Mouse (Mus musculus): ENCODE measurements around the gene Nsun7.
A peak's percentile ranks its signal among the peaks of the same experiment; 100 is the strongest.

Nsun7 gene

GRCm38 (mm10) chr5:66280742-66281141, 21.0 kb downstream of the Nsun7 start:
- DNase-seq, result no peak

GRCm38 (mm10) chr5:66294106-66294625, 34.5 kb downstream of the Nsun7 start:
- no peak for DNase-seq

GRCm38 (mm10) chr5:66294952-66295351, 35.3 kb downstream of the Nsun7 start:
- DNase-seq, result no peak

- no peak for DNase-seq
Observed at GRCm38 (mm10) chr5:66296116-66296515, 36.4 kb downstream of the Nsun7 start.

GRCm38 (mm10) chr5:66298856-66299255, 39.2 kb downstream of the Nsun7 start:
- no peak for DNase-seq

GRCm38 (mm10) chr5:66300576-66300975, 40.9 kb downstream of the Nsun7 start:
- DNase-seq, result no peak

GRCm38 (mm10) chr5:66302085-66302815, 42.6 kb downstream of the Nsun7 start:
- DNase-seq, result no peak

GRCm38 (mm10) chr5:66302873-66303272, 43.2 kb downstream of the Nsun7 start:
- no peak for DNase-seq

- DNase-seq, result no peak
Observed at GRCm38 (mm10) chr5:66304300-66305067, 44.8 kb downstream of the Nsun7 start.

GRCm38 (mm10) chr5:66305511-66305910, 45.8 kb downstream of the Nsun7 start:
- no peak for DNase-seq

- no peak for DNase-seq
Observed at GRCm38 (mm10) chr5:66310328-66310727, 50.6 kb downstream of the Nsun7 start.

- no peak for DNase-seq
Observed at GRCm38 (mm10) chr5:66310806-66311205, 51.1 kb downstream of the Nsun7 start.

GRCm38 (mm10) chr5:66315791-66316190, 56.1 kb downstream of the Nsun7 start:
- no peak for DNase-seq

- peak; percentile 81 for DNase-seq
Observed at GRCm38 (mm10) chr5:66319341-66319740, 59.6 kb downstream of the Nsun7 start.

GRCm38 (mm10) chr5:66319827-66320404, 60.2 kb downstream of the Nsun7 start:
- DNase-seq, result no peak

- DNase-seq, result no peak
Observed at GRCm38 (mm10) chr5:66323131-66323530, 63.4 kb downstream of the Nsun7 start.

- DNase-seq, result no peak
Observed at GRCm38 (mm10) chr5:66323603-66324002, 63.9 kb downstream of the Nsun7 start.

- DNase-seq, result peak; percentile 26
Observed at GRCm38 (mm10) chr5:66326395-66326794, 66.7 kb downstream of the Nsun7 start.

GRCm38 (mm10) chr5:66327949-66328726, 68.4 kb downstream of the Nsun7 start:
- no peak for DNase-seq

- no peak for DNase-seq
Observed at GRCm38 (mm10) chr5:66328766-66329165, 69.1 kb downstream of the Nsun7 start.

- DNase-seq, result no peak
Observed at GRCm38 (mm10) chr5:66330806-66331205, 71.1 kb downstream of the Nsun7 start.

GRCm38 (mm10) chr5:66337025-66337968, 77.6 kb downstream of the Nsun7 start:
- DNase-seq, result peak; percentile 42

All from lung, postnatal 14 days (tissue).